Mouse (Mus musculus) spleen, adult 2 months (tissue): Measurements from ENCODE around the gene Pcdh18.

Experiments
- CTCF ChIP-seq: fragments of 200-500 bp; IDR thresholded peaks from 2 replicates; pipeline ENCODE4 v1.5.1; 2011; ENCODE audit warnings: mild to moderate bottlenecking, inconsistent platforms; ENCODE audit not compliant: insufficient read depth, insufficient read length, insufficient replicate concordance; ENCODE audit errors: extremely low read depth
- POLR2A ChIP-seq: fragments of 200-500 bp; IDR thresholded peaks from 2 replicates; pipeline ENCODE4 v1.6.1; 2011; ENCODE audit warnings: low read depth, low read length, inconsistent platforms

DNA sequence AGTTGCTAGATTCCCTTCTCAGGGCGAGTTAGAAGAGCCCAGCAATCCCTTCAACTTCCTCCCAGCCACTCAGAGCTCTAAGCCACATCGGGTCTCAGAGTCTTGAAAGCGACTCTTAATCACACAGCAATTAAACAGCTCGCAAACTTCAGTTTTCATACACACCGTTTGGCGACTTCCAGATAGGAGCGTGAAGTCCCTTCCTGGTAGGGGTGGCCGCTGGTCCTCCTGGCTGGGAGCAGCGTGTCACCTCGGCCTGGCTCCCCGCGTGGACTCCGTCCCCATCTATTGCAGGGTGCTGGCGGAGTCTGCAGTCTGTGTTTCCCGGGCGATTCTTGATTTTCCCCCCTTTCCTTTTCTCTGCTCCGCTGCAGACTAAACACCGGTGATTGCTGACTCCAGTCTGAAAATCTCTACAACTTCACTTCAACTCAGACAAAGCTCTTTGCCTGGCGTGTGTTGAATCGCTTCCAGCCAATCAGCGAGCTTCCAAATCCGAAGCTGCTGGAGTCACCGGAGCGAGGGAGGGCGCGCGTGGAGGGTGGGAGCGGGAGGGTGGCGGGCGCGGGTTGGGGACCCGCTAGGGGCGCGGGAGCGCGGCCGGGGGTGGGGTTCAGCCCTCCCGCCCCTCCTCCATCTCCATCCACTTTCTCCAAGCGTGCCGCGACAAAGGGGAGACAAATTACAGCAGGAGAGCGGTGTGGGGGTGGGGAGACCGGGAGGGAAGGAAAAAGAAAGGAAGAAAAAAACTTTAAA, at the start of gene Pcdh18:
- TF ChIP-seq POLR2A (no peak), CTCF (no peak)
